Mouse (Mus musculus) gastrocnemius, postnatal 25 days (tissue): Measurements from ENCODE around the gene Gm29666. TPM values are rescaled to one million over a fixed set of nuclear protein-coding genes. Genes with fewer than 3 reads are reported as not detected.
A peak's percentile ranks its signal among the peaks of the same experiment; 100 is the strongest.

Source experiments
- DNase-seq: peaks from one replicate; pipeline ENCODE4 v3.0.0; 2022
- long read RNA-seq, 2 experiments: library from polyadenylated mRNA; stranded (forward); transcript quantifications; one replicate each; pipeline ENCODE4 v2.0.0; 2021
- total RNA-seq, 2 experiments: library from RNA; stranded (reverse); gene quantifications; 1 replicate in 1 of 2; 2 replicates in 1 of 2; pipeline ENCODE4 v1.2.3; 2021

Gm29666 gene
- total RNA-seq, result under 1 TPM; 0.08 to 0.20 TPM
- long read RNA-seq, experiment 1, partial matches to known transcripts, result 0 of 5 reads
- long read RNA-seq, experiment 1, other reads (novel, unspliced or antisense), result 5 of 5 reads
- long read RNA-seq, experiment 2, partial matches to known transcripts, result 0 of 2 reads
- long read RNA-seq, experiment 2, other reads (novel, unspliced or antisense), result 2 of 2 reads

GRCm38 (mm10) chr15:84919938-84920337 is at the start of gene Gm29666:
Gene Gm29666, minus strand, starts transcription at chr15:84920038.
- no peak for DNase-seq

- DNase-seq, result no peak
These were observed 48.7 kb upstream of the Gm29666 start for GRCm38 (mm10) chr15:84968534-84968933.

DNA sequence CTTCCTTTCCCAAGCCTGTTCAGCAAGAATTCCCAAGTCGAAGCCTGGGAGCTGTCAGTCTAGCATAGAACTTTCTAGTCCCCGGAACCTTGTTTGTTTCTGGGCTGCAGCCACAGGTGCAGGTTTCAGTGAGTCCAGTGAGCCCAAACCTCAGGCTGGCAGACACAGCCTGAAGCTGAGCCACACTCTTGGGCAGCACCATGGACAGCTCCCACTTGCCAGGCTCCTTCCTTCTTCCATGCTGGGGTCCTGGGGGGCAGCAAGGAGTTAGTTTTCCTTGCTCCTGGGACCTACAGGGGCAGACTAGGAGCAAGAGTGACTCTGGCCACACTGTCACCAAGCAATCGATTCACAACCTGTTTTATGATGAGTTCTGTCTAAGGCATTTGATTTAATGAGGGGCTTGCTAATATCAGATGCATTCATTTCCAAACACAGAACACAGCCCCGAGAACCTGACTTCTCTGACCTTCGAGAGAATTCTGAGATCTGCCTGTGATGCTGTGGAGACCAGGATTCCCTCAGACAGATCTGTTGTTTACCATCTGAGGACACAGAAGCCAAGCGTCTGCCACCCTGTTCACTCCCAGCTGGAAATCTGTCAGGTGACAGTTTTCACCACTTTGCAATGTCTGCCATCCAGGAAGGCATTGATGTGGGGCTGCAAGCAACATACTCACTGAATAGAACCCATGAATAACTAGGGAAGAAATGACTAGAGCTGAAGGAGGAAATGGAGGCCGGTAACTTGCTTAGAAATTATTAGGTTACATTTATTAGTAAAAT is 45.9 kb upstream of the Gm29666 start:
- DNase-seq, result no peak

DNA sequence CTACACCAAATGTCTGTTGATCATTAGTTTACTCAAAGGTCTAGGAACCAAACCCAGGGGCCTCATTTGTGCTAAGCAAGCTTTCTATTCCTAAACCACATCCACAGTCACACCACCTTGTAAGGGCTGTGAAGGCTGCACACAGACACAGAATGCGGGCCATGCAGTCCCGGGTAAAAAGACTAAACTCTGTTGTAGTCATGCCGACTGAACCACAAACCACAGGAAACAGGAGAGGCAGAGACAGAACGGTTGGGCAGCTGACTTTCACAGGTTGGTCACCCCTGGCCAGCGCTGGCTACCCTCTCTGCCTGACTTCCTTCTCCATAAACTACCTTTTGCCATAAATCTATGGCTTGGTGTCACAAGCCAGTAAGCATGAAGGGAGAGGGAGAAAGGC is 44.9 kb upstream of the Gm29666 start:
- DNase-seq, result no peak

GRCm38 (mm10) chr15:84962518-84962917 is 42.7 kb upstream of the Gm29666 start:
- DNase-seq, result no peak

DNA sequence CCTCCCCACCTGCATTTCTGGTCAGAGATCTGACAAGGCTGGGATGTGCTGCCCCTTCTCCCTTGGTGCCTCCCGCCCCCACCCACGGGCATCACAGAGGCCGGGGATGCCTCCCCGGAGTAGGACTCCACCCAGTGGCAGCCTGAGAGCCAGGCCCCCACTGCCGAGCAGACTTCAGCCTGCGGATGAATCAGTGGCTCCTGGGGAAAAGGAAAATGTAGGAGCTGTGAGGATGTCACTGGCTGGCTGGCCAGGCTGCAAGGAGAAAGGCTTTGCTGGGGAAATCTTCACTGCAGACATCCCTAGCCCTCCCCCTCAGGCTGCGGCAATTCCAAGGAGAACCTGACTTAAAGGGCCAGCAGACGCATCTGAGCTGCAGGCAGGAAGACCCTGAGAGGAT is 40.9 kb upstream of the Gm29666 start:
- DNase-seq, result peak; percentile 32

DNA sequence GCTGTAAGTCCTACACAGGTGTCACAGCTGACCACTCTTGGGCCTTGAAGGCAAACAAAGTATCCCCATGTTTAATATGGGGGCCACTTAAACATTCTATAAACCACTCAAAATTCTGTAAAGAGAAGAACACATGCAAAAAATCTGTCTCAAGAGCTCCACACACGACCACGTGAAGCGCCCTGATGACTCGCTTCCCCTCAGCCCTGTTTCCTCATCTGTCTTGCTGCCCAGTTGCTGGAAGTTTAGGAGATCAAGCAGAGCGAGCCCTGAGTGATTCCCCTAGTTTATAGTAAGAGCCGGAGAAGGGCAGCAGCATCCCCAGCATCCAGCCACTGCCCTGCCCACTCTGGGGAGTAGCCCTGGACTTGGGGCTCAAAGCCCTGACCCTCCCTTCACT is 40.1 kb upstream of the Gm29666 start:
- DNase-seq, result no peak

DNA sequence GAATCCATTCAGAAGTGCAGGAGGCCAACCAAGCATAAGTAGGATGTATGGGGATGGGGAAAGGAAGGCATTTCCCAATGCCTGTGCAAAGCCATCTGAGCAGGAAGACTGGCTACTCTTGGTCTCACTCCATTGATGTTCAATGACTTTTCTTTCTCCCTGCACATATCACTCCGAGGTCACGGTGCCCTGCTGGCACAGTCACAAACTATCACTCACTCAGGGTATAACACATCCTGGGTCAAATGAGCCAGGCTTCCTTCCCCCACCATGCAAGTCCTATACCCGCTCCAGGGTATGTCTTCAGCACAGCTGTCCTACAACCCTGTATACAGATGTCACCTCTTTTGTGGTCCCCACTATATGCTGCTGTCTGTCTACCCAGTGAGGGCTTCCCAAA is 38.5 kb upstream of the Gm29666 start:
- DNase-seq, result no peak

- DNase-seq, result no peak
These were observed 38.0 kb upstream of the Gm29666 start for GRCm38 (mm10) chr15:84957851-84958250.

DNA sequence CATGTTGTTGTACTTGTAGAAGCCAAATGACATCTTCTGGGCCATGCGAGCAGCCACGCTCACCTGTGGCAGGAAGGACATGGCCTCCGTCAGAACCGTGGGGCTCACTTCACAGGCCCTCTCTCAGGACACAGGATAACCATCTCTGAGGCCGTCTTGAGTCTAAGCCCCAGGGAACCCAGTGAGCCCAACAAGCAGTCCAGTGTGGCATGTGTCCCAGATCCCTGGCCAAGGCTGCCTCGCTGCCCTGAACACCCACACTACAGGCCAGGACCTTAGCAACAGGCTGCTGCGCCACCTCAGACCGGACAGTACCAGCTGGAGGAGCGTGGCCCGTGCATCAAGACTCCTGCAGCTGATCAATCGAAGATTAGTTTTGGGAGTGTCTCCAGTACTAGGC is 33.4 kb upstream of the Gm29666 start:
- DNase-seq, result no peak

- DNase-seq, result no peak
These were observed 30.2 kb upstream of the Gm29666 start for GRCm38 (mm10) chr15:84950053-84950452.

- DNase-seq, result no peak
These were observed 29.2 kb upstream of the Gm29666 start for GRCm38 (mm10) chr15:84948990-84949389.

DNA sequence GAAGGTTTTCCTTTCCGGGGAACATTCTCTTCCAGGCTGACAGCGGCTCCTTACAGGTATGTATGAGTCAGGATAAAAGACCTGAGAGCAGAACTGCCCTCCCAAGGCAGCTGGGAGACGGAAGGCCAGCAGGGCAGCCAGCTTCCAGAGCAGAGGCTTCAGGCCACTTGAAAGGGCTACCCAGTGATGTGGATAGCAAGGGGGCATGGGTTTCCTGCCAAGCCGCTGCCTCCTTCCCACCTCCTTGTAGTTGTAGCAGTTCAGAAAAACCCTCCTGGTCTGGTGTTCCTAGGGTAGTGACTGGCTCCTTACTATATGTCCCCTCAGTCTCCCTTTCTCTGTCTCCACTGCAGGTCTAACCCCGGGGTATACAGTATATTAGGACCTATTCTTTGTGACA is 24.5 kb upstream of the Gm29666 start:
- no peak for DNase-seq

DNA sequence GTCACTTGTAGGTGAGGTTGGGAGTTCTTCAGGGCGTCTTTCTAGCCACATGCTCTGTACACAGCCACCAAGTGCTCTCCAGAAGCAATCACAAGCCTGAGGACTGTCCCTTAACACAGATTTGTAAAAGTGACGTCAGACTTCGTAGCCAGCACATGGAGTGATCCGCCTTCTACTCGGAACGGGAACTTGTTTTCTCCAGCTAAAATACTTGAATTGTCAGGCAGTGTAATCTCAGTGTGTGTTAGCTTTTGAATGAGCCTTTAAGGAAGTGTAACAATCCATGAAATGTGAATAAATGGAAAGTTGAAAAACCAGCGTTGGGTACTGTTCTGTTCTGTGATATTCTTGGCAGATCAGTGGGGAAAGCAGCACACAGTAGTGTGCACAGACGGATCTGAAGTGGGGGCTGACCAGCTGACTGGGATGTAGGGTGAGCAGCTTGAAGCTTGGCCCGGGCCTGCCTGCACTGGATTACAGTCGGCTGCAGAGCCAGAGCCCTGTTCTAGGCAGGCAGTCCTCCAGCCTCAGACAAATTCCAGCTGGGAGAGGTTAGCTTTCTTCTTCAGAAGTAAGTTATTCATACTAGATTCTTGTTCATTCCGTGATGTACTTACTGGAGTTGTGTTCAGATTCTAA is 22.9 kb upstream of the Gm29666 start:
- DNase-seq, result no peak

DNA sequence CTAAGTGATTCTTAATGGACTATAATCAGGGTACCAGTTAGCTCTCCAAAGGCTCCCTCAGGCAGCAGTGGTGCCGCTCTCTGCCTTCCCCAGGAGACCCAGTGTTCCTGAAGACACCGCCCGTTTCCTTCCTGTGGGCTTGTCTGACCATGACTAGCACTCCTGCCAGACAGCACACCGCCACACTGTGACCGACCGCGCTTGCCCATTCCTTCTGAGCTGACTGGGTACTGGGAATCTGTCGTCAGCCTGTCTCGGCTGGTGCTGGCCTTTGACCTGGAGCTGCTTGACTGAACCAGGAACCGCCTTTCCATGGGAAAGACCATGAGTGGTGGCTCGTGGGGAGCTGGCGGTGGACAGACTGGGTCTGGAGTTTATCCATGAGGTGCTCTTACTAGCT is 20.3 kb upstream of the Gm29666 start:
- no peak for DNase-seq

GRCm38 (mm10) chr15:84934901-84935300 is 15.1 kb upstream of the Gm29666 start:
- DNase-seq, result no peak

DNA sequence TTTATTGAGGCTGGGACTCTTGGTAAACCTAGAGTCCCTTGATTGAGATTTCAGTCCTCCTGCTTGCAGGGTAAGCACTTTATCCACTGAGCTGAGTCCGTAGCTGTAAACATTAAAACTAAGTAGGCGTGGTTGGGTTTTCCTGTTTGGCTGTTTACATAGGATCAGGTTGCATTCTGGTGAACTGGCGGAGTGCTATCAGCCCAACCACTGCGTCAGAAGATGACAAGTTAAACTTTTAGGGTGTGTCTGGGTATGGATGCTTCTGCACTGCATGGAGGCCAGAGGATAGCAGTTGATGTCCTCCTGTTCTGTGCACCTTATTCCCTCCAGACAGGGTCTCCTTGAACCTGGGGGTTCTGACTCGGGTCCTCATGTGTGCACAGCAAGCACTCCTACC is 12.5 kb upstream of the Gm29666 start:
- DNase-seq, result no peak

DNA sequence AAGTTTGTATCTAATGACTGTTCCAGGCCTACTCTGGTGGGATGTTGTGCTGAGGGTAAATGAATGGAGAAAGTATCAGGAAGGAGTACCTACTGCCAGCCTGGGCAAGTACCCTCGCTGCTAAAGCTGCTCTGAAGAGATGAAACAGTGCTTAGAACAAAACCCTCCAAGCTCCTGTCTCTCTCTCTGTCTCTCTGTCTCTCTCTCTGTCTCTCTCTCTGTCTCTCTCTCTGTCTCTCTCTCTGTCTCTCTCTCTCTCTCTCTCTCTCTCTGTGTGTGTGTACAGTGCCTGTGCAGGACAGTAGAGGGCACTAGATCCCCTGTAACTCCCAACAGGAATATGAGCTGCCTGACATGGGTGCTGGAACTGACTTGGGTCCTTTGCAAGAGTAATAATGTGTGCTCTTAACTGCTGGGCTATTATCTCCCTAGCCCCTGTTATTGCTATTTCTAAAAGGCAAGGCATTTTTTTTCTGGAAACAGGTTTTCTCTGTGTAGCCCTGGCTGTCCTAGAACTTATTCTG is 5.7 kb upstream of the Gm29666 start:
- DNase-seq, result no peak

DNA sequence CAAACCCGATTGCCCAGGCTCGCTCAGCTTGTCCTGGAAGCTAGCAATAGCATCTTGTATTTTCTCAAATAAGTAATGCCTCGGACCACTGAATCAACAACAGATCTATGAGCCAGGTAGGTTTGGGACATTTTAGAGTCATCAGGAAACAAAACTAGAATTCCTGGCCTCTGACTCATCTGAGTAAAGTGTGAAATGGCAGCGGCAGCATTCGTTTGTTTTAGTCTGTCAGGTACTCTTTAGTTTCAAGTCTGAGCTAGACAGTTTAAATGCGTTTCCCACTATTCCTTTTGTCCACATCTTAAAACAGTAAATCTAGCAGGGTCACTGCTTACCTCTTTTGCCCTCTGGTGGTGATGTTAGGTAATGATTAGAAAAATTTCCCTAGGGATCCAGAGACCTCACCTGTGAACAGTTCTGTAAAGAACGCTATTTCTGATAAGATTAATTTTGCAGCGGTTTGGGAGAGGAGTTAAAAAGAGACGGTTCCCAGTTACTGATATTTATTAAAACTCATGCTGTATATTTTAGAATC is 5.0 kb upstream of the Gm29666 start:
- no peak for DNase-seq

- DNase-seq, result no peak
These were observed 3.8 kb upstream of the Gm29666 start for GRCm38 (mm10) chr15:84923508-84924181.

GRCm38 (mm10) chr15:84922884-84923507 is 3.2 kb upstream of the Gm29666 start, which contains the start of gene Nup50:
Gene Nup50, plus strand, starts transcription at chr15:84923411.
- DNase-seq, result peak; percentile 100

DNA sequence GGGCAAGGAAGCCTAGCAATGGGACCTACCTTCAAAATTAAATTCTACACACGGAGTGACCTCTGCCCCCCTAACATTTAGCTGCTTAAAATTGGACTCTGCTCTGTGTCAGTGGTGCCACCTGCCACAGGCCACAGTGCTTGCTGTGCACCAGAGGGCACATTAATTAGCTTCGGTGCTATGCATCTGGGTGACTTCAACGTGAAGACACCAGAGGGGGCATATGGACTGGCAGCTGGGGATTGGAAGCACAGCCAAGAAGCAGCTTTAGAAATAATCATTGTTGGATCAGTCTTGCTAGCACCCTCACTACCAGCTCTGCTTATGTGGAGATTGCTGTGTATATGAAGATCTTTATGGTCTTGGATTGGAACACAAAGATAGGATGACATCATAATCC is 6.6 kb downstream of the Gm29666 start:
- DNase-seq, result no peak
